Mouse (Mus musculus): ENCODE measurements around the gene H2-D1. TPM values are rescaled to one million over a fixed set of nuclear protein-coding genes. Genes with fewer than 3 reads are reported as not detected.

The H2-D1 gene
- 54.3 and 60.1 TPM in 2 replicates for polyA plus RNA-seq (2016; fragmentation: Nextera tagmentation; extraction: Ambion mirVana)

GRCm38 (mm10) chr17:35262664-35263522, at the start of gene H2-D1:
Gene H2-D1 (plus strand): TSS chr17:35262730.
- Histone ChIP-seq H3K4me3 (peak within 1 kb of the TSS; percentile 69), H3K36me3 (no peaks in the 10 kb centered on the region), H3K9me3 (no peaks in the 10 kb centered on the region), H3K27ac (peak within 1 kb of the TSS; percentile 84), H3K4me1 (replicated peaks) (peaks cover 23% of the 10 kb centered on the region), H3K27me3 (ENCODE audit: insufficient read depth, poor library complexity, severe bottlenecking) (peaks cover 49% of the 10 kb centered on the region)
- peak; percentile 86 for DNase-seq (ENCODE audit: low spot score)
- 1% methylated on average over 73 of the region's 73 CpGs for WGBS

GRCm38 (mm10) chr17:35213071-35213470, 49.5 kb upstream of the H2-D1 start:
- Histone ChIP-seq H3K27me3 (ENCODE audit: insufficient read depth, poor library complexity, severe bottlenecking) (no peaks in the 10 kb centered on the region), H3K4me3 (no peak overlapping the region), H3K9me3 (no peaks in the 10 kb centered on the region), H3K27ac (no peak overlapping the region), H3K36me3 (no peaks in the 10 kb centered on the region), H3K4me1 (replicated peaks) (0 out of 2 replicates have a peak, but pooled peaks cover 3% of the 10 kb centered on the region)
- DNase-seq (ENCODE audit: low spot score), result no peak
- 95% methylated on average over 5 of the region's 5 CpGs for WGBS

GRCm38 (mm10) chr17:35218516-35219193, 43.9 kb upstream of the H2-D1 start:
- no peak overlapping the region for H3K4me3 ChIP-seq
- H3K4me1 ChIP-seq (replicated peaks), result peaks cover 9% of the 10 kb centered on the region; the same call in 1 of the 2 replicates
- H3K27me3 ChIP-seq (ENCODE audit: insufficient read depth, poor library complexity, severe bottlenecking), result no peaks in the 10 kb centered on the region
- WGBS, result 82% methylated on average over 18 of the region's 18 CpGs
- peak overlapping the region; percentile 0; the same call in 1 of the 2 replicates for H3K27ac ChIP-seq
- DNase-seq (ENCODE audit: low spot score), result no peak
- H3K9me3 ChIP-seq, result no peaks in the 10 kb centered on the region
- peaks cover 46% of the 10 kb centered on the region for H3K36me3 ChIP-seq

- Histone ChIP-seq H3K36me3 (peaks cover 48% of the 10 kb centered on the region), H3K9me3 (no peaks in the 10 kb centered on the region), H3K4me3 (no peak overlapping the region), H3K4me1 (replicated peaks) (peaks cover 9% of the 10 kb centered on the region; the same call in 1 of the 2 replicates), H3K27ac (no peak overlapping the region), H3K27me3 (ENCODE audit: insufficient read depth, poor library complexity, severe bottlenecking) (no peaks in the 10 kb centered on the region)
- no peak for DNase-seq (ENCODE audit: low spot score)
- 88% methylated on average over 6 of the region's 6 CpGs for WGBS
Observed at GRCm38 (mm10) chr17:35219601-35220041, 42.9 kb upstream of the H2-D1 start.

GRCm38 (mm10) chr17:35220156-35220952, 42.2 kb upstream of the H2-D1 start, which contains the start of gene Gm16181:
Gene Gm16181 (plus strand): TSS chr17:35220834.
- peaks cover 9% of the 10 kb centered on the region; the same call in 1 of the 2 replicates for H3K4me1 ChIP-seq (replicated peaks)
- no peak for DNase-seq (ENCODE audit: low spot score)
- no peaks in the 10 kb centered on the region for H3K27me3 ChIP-seq (ENCODE audit: insufficient read depth, poor library complexity, severe bottlenecking)
- 83% methylated on average over 28 of the region's 28 CpGs for WGBS
- H3K9me3 ChIP-seq, result no peaks in the 10 kb centered on the region
- peaks cover 55% of the 10 kb centered on the region for H3K36me3 ChIP-seq
- peak within 1 kb of the TSS; percentile 50 for H3K27ac ChIP-seq
- H3K4me3 ChIP-seq, result no peak within 1 kb of the TSS

- H3K27me3 ChIP-seq (ENCODE audit: insufficient read depth, poor library complexity, severe bottlenecking), result no peaks in the 10 kb centered on the region
- peaks cover 9% of the 10 kb centered on the region; the same call in 1 of the 2 replicates for H3K4me1 ChIP-seq (replicated peaks)
- WGBS, result 80% methylated on average over 6 of the region's 6 CpGs
- peaks cover 70% of the 10 kb centered on the region for H3K36me3 ChIP-seq
- no peak for DNase-seq (ENCODE audit: low spot score)
- no peaks in the 10 kb centered on the region for H3K9me3 ChIP-seq
- no peak overlapping the region for H3K4me3 ChIP-seq
- no peak overlapping the region for H3K27ac ChIP-seq
Observed at GRCm38 (mm10) chr17:35222299-35222698, 40.2 kb upstream of the H2-D1 start.

- H3K4me1 ChIP-seq (replicated peaks), result peaks cover 4% of the 10 kb centered on the region; the same call in 1 of the 2 replicates
- DNase-seq (ENCODE audit: low spot score), result no peak
- WGBS, result 90% methylated on average over 4 of the region's 4 CpGs
- H3K9me3 ChIP-seq, result no peaks in the 10 kb centered on the region
- no peak overlapping the region for H3K27ac ChIP-seq
- H3K27me3 ChIP-seq (ENCODE audit: insufficient read depth, poor library complexity, severe bottlenecking), result no peaks in the 10 kb centered on the region
- peaks cover 81% of the 10 kb centered on the region for H3K36me3 ChIP-seq
- no peak overlapping the region for H3K4me3 ChIP-seq
Observed at GRCm38 (mm10) chr17:35224641-35225040, 37.9 kb upstream of the H2-D1 start.

- Histone ChIP-seq H3K9me3 (no peaks in the 10 kb centered on the region), H3K27ac (no peak overlapping the region), H3K27me3 (ENCODE audit: insufficient read depth, poor library complexity, severe bottlenecking) (no peaks in the 10 kb centered on the region), H3K4me1 (replicated peaks) (peaks cover 3% of the 10 kb centered on the region; the same call in 1 of the 2 replicates), H3K36me3 (peaks cover 79% of the 10 kb centered on the region), H3K4me3 (no peak overlapping the region)
- DNase-seq (ENCODE audit: low spot score), result no peak
- 97% methylated on average over 5 of the region's 5 CpGs for WGBS
Observed at GRCm38 (mm10) chr17:35225456-35225855, 37.1 kb upstream of the H2-D1 start.

GRCm38 (mm10) chr17:35226561-35227046, 35.9 kb upstream of the H2-D1 start:
- H3K36me3 ChIP-seq, result peaks cover 81% of the 10 kb centered on the region
- 86% methylated on average over 14 of the region's 14 CpGs for WGBS
- no peak overlapping the region for H3K4me3 ChIP-seq
- H3K9me3 ChIP-seq, result no peaks in the 10 kb centered on the region
- no peak for DNase-seq (ENCODE audit: low spot score)
- H3K27me3 ChIP-seq (ENCODE audit: insufficient read depth, poor library complexity, severe bottlenecking), result no peaks in the 10 kb centered on the region
- no peak overlapping the region for H3K27ac ChIP-seq
- peaks cover under 1% of the 10 kb centered on the region; the same call in 1 of the 2 replicates for H3K4me1 ChIP-seq (replicated peaks)

GRCm38 (mm10) chr17:35231022-35231421, 31.5 kb upstream of the H2-D1 start:
- Histone ChIP-seq H3K36me3 (peaks cover 69% of the 10 kb centered on the region), H3K27ac (no peak overlapping the region), H3K4me1 (replicated peaks) (peaks cover 28% of the 10 kb centered on the region), H3K9me3 (no peaks in the 10 kb centered on the region), H3K27me3 (ENCODE audit: insufficient read depth, poor library complexity, severe bottlenecking) (no peaks in the 10 kb centered on the region), H3K4me3 (no peak overlapping the region)
- DNase-seq (ENCODE audit: low spot score), result no peak
- WGBS, result 93% methylated on average over 10 of the region's 10 CpGs

- Histone ChIP-seq H3K36me3 (peaks cover 62% of the 10 kb centered on the region), H3K9me3 (no peaks in the 10 kb centered on the region), H3K27me3 (ENCODE audit: insufficient read depth, poor library complexity, severe bottlenecking) (no peaks in the 10 kb centered on the region), H3K27ac (no peak overlapping the region), H3K4me3 (peak overlapping the region; percentile 12; the same call in 1 of the 2 replicates), H3K4me1 (replicated peaks) (peaks cover 38% of the 10 kb centered on the region)
- peak; percentile 88 for DNase-seq (ENCODE audit: low spot score)
- 13% methylated on average over 12 of the region's 12 CpGs for WGBS
Observed at GRCm38 (mm10) chr17:35232043-35232442, 30.5 kb upstream of the H2-D1 start.

GRCm38 (mm10) chr17:35232659-35233058, 29.9 kb upstream of the H2-D1 start:
- no peaks in the 10 kb centered on the region for H3K9me3 ChIP-seq
- H3K27me3 ChIP-seq (ENCODE audit: insufficient read depth, poor library complexity, severe bottlenecking), result no peaks in the 10 kb centered on the region
- H3K27ac ChIP-seq, result 0 out of 2 replicates have a peak overlapping the region, but pooled peaks have one; percentile 14
- peak overlapping the region; percentile 6; the same call in 1 of the 2 replicates for H3K4me3 ChIP-seq
- peaks cover 39% of the 10 kb centered on the region for H3K4me1 ChIP-seq (replicated peaks)
- 89% methylated on average over 5 of the region's 5 CpGs for WGBS
- DNase-seq (ENCODE audit: low spot score), result no peak
- H3K36me3 ChIP-seq, result peaks cover 56% of the 10 kb centered on the region

All from hindbrain, embryonic 10.5 days (tissue).